Mouse (Mus musculus): ENCODE results near the gene Hist3h2a. TPM values are rescaled to one million over a fixed set of nuclear protein-coding genes. Genes with fewer than 3 reads are reported as not detected.

Gene Hist3h2a
- polyA plus RNA-seq, 1 experiment from 2014 or later, result 28.4 TPM

Small RNAs within 50 kb of the gene (microRNA-seq; reads per million reads assigned to microRNA genes)
- not detected for gene Gm44313

Other genes starting within 250 kb of the Hist3h2a start
- not detected in 2 replicates for gene Olfr318, start 230.7 kb upstream of the Hist3h2a start, polyA plus RNA-seq (2016; fragmentation: Nextera tagmentation; extraction: Ambion mirVana)
- not detected in 2 replicates for gene Olfr317, start 215.5 kb upstream of the Hist3h2a start, polyA plus RNA-seq (2016; fragmentation: Nextera tagmentation; extraction: Ambion mirVana)
- gene Olfr316, start 202.0 kb upstream of the Hist3h2a start, polyA plus RNA-seq (2016; fragmentation: Nextera tagmentation; extraction: Ambion mirVana), result not detected in 2 replicates
- gene Olfr315, start 181.5 kb upstream of the Hist3h2a start, polyA plus RNA-seq (2016; fragmentation: Nextera tagmentation; extraction: Ambion mirVana), result not detected in 2 replicates
- 0.10 TPM in 1 of 2 replicates, not detected in the other for gene Olfr314, start 171.7 kb upstream of the Hist3h2a start, polyA plus RNA-seq (2016; fragmentation: Nextera tagmentation; extraction: Ambion mirVana)
- gene Fam183b, start 152.7 kb upstream of the Hist3h2a start, polyA plus RNA-seq (2016; fragmentation: Nextera tagmentation; extraction: Ambion mirVana), result 0.65 and 1.1 TPM in 2 replicates
- gene Olfr313, start 139.7 kb upstream of the Hist3h2a start, polyA plus RNA-seq (2016; fragmentation: Nextera tagmentation; extraction: Ambion mirVana), result 0.18 TPM in 1 of 2 replicates, not detected in the other
- 0.10 and 0.12 TPM in 2 replicates for gene Olfr312, start 125.4 kb upstream of the Hist3h2a start, polyA plus RNA-seq (2016; fragmentation: Nextera tagmentation; extraction: Ambion mirVana)
- not detected in 2 replicates for gene Olfr311, start 115.4 kb upstream of the Hist3h2a start, polyA plus RNA-seq (2016; fragmentation: Nextera tagmentation; extraction: Ambion mirVana)
- 4.6 and 5.4 TPM in 2 replicates for gene Gm12258, start 107.5 kb upstream of the Hist3h2a start, polyA plus RNA-seq (2016; fragmentation: Nextera tagmentation; extraction: Ambion mirVana)
- 3.6 and 4.8 TPM in 2 replicates for gene 2810021J22Rik, start 87.5 kb upstream of the Hist3h2a start, polyA plus RNA-seq (2016; fragmentation: Nextera tagmentation; extraction: Ambion mirVana)
- gene Zfp39, start 50.5 kb upstream of the Hist3h2a start, polyA plus RNA-seq (2016; fragmentation: Nextera tagmentation; extraction: Ambion mirVana), result 4.4 and 5.1 TPM in 2 replicates
- 0.11 and 0.13 TPM in 2 replicates for gene Btnl10, start 36.8 kb upstream of the Hist3h2a start, polyA plus RNA-seq (2016; fragmentation: Nextera tagmentation; extraction: Ambion mirVana)
- 208 and 213 TPM in 2 replicates for gene Rnf187, start 15.8 kb upstream of the Hist3h2a start, polyA plus RNA-seq (2016; fragmentation: Nextera tagmentation; extraction: Ambion mirVana)
- 8.5 and 11.6 TPM in 2 replicates for gene Hist3h2ba, start 5.8 kb upstream of the Hist3h2a start, polyA plus RNA-seq (2016; fragmentation: Nextera tagmentation; extraction: Ambion mirVana)
- gene Trim17, start within 50 bp of the Hist3h2a start, polyA plus RNA-seq (2016; fragmentation: Nextera tagmentation; extraction: Ambion mirVana), result 1.1 and 1.5 TPM in 2 replicates
- 27.6 and 30.8 TPM in 2 replicates for gene Trim11, start 23.4 kb downstream of the Hist3h2a start, polyA plus RNA-seq (2016; fragmentation: Nextera tagmentation; extraction: Ambion mirVana)
- 39.2 and 42.5 TPM in 2 replicates for gene Obscn, start 181.7 kb downstream of the Hist3h2a start, polyA plus RNA-seq (2016; fragmentation: Nextera tagmentation; extraction: Ambion mirVana)
- 7.3 and 7.8 TPM in 2 replicates for gene Iba57, start 209.1 kb downstream of the Hist3h2a start, polyA plus RNA-seq (2016; fragmentation: Nextera tagmentation; extraction: Ambion mirVana)
- 0.13 and 0.31 TPM in 2 replicates for gene Gjc2, start 228.5 kb downstream of the Hist3h2a start, polyA plus RNA-seq (2016; fragmentation: Nextera tagmentation; extraction: Ambion mirVana)
- 101 TPM in 2 replicates for gene Guk1, start 237.5 kb downstream of the Hist3h2a start, polyA plus RNA-seq (2016; fragmentation: Nextera tagmentation; extraction: Ambion mirVana)
- 87.6 and 94.3 TPM in 2 replicates for gene Mrpl55, start 247.8 kb downstream of the Hist3h2a start, polyA plus RNA-seq (2016; fragmentation: Nextera tagmentation; extraction: Ambion mirVana)